Comparison of ENCODE assay signal across 10 mouse cellular contexts in the genomic region with DNA sequence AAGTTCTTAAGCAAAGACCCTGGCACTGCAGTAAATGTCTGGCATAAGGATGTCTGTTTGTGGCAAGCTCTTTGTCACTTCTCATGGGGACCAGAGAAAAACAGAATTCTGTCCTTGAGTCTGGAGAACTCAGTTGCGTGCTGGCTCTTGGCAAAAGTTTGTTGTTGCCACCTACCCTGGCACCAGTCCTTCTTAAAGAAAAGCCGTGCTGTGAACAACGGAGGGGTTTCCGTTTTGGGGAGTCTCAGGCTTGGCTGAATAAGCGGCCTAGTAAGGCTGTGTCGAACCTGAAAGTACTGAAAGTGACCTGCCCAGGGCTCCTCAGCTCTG. TPM values are rescaled to one million over a fixed set of nuclear protein-coding genes. Genes with fewer than 3 reads are reported as not detected.
DNase-seq lines count a peak whose midpoint lies in the region; ATAC-seq lines count a peak whose summit lies in the region.
"Had no signal": no experiment of that assay in that cellular context is flagged by ENCODE, and none has a peak within 500 bp of the region (broad histone marks: within the 10 kb centered on the region; RNA-seq: fewer than 3 reads in every experiment).

No protein-coding gene starts in this region.

- peaks cover 52% of the 10 kb centered on the region for H3K4me1 ChIP-seq in neural tube, embryonic 12.5 days

- 19% methylated on average over 6 of the region's 6 CpGs for WGBS in neural tube, embryonic 12.5 days

- no peak overlapping the region for H3K9ac ChIP-seq in neural tube, embryonic 12.5 days

- no peaks in the 10 kb centered on the region for H3K9me3 ChIP-seq in neural tube, embryonic 12.5 days

- no peak overlapping the region for H3K4me3 ChIP-seq in neural tube, embryonic 12.5 days

- no peaks in the 10 kb centered on the region for H3K36me3 ChIP-seq in neural tube, embryonic 12.5 days

- peak; percentile 8 to 14; a peak in 2 of 4 replicates for ATAC-seq in hematopoietic stem cell, adult 5-6 weeks (replicated peaks in 1 of 2; ENCODE audit: insufficient read depth in 1 of 2, low FRiP score in 2 of 2, low TSS enrichment in 1 of 2, low read depth in 1 of 2, poor library complexity in 2 of 2, severe bottlenecking in 2 of 2)
- ATAC-seq in neural tube, embryonic 12.5 days (ENCODE audit: low FRiP score, low read depth): no peak

- H3K4me2 ChIP-seq in neural tube, embryonic 12.5 days (replicated peaks): no peak overlapping the region

- H3K27ac ChIP-seq in neural tube, embryonic 12.5 days: peak overlapping the region; percentile 51; the same call in 1 of the 2 replicates

- DNase-seq in adrenal gland, postnatal 14 days: peak; percentile 33
- DNase-seq in adrenal gland, adult 8-10 months: no peak
- peak; percentile 10 for DNase-seq in kidney, postnatal 10 days
- no peak for DNase-seq in kidney, postnatal 4 days
- DNase-seq in gastrocnemius, postnatal 4 days (ENCODE audit: low spot score in 2 of 2): no peak
- DNase-seq in frontal cortex, adult 2 months (ENCODE audit: extremely low spot score in 1 of 2, low spot score in 1 of 2): no peak
- DNase-seq: gastrocnemius, postnatal 10 days; right cerebral cortex, postnatal 25 days had no signal

- H3K27me3 ChIP-seq in neural tube, embryonic 12.5 days (replicated peaks): no peaks in the 10 kb centered on the region

RNA-seq across cellular contexts. Expression of a gene that starts 24.0 kb away (rescaled TPM):
- total RNA-seq in adrenal gland, postnatal 14 days (2021): 8.0 and 9.2 TPM in 2 replicates
- total RNA-seq in adrenal gland, adult 8-10 months (2022): 1 to 10 TPM; 1.3 to 2.8 (median 2.1) TPM
- 68.5 and 68.9 TPM in 2 replicates for total RNA-seq in hematopoietic stem cell, adult 5-6 weeks (2017)
- 44.0 and 44.9 TPM in 2 replicates for polyA plus RNA-seq in neural tube, embryonic 12.5 days (2016; fragmentation: Nextera tagmentation; extraction: Ambion mirVana)
- 10 to 100 TPM; 10.3 to 12.1 TPM for total RNA-seq in gastrocnemius, postnatal 4 days (2021)
- polyA plus RNA-seq in frontal cortex, adult 2 months (2012; rRNA removed): 0.58 and 0.69 TPM in 2 replicates

Comparison
In these comparisons a context has a peak if more than half of its experiments do, and no peak if none do; other contexts are left out.
1. DNase-seq: peak in adrenal gland, postnatal 14 days (single experiment) and kidney, postnatal 10 days (single experiment); none in adrenal gland, adult 8-10 months (single experiment), kidney, postnatal 4 days (0 of 2), gastrocnemius, postnatal 4 days (0 of 2) and frontal cortex, adult 2 months (0 of 2).